Mouse (Mus musculus): ENCODE measurements at regions not wholly inside any gene's neighbourhood (a gene's known extent, or its start where the extent isn't known, plus 50 kb on each side); places are given as distances from the start of the nearest gene placed in this dataset.
A peak's percentile ranks its signal among the peaks of the same experiment; 100 is the strongest.

- Histone ChIP-seq H3K4me3 (replicated peaks; ENCODE audit: low read length) (no peak overlapping the region), H3K36me3 (ENCODE audit: control insufficient read depth, insufficient read depth, low read length) (no peaks in the 10 kb centered on the region), H3K27me3 (ENCODE audit: control insufficient read depth, insufficient read depth, low read length) (no peaks in the 10 kb centered on the region), H3K9ac (ENCODE audit: low read depth, low read length, severe bottlenecking) (no peak overlapping the region), H3K27ac (replicated peaks; ENCODE audit: low read depth, low read length) (no peak overlapping the region), H3K9me3 (ENCODE audit: control insufficient read depth, low read length) (no peaks in the 10 kb centered on the region), H3K4me2 (replicated peaks; ENCODE audit: low read depth, low read length, severe bottlenecking) (no peak overlapping the region), H3K4me1 (ENCODE audit: control insufficient read depth, insufficient read depth, low read length) (0 out of 2 replicates have a peak, but pooled peaks cover 3% of the 10 kb centered on the region)
- peak; percentile 23 for DNase-seq (ENCODE audit: low spot score)
- TF ChIP-seq POLR2A (IDR thresholded peaks at IDR 0.05; ENCODE audit: borderline replicate concordance, extremely low read depth, insufficient read depth, insufficient read length): no peak
- ATAC-seq (ENCODE audit: low FRiP score, low read depth): no peak
These were observed 152.2 kb upstream of the Thbs1 start for GRCm38 (mm10) chr2:117959440-117959839.

- ATAC-seq (ENCODE audit: low FRiP score, low read depth) (no peak), DNase-seq (ENCODE audit: low spot score) (no peak)
- Histone ChIP-seq H3K27ac (replicated peaks; ENCODE audit: low read depth, low read length) (no peak overlapping the region), H3K36me3 (ENCODE audit: control insufficient read depth, insufficient read depth, low read length) (no peaks in the 10 kb centered on the region), H3K4me1 (ENCODE audit: control insufficient read depth, insufficient read depth, low read length) (0 out of 2 replicates have a peak, but pooled peaks cover 3% of the 10 kb centered on the region), H3K4me3 (replicated peaks; ENCODE audit: low read length) (no peak overlapping the region), H3K4me2 (replicated peaks; ENCODE audit: low read depth, low read length, severe bottlenecking) (no peak overlapping the region), H3K27me3 (ENCODE audit: control insufficient read depth, insufficient read depth, low read length) (no peaks in the 10 kb centered on the region), H3K9me3 (ENCODE audit: control insufficient read depth, low read length) (peaks cover 8% of the 10 kb centered on the region; the same call in 1 of the 2 replicates), H3K9ac (ENCODE audit: low read depth, low read length, severe bottlenecking) (no peak overlapping the region)
- 63% methylated on average over 4 of the region's 4 CpGs for WGBS
- TF ChIP-seq POLR2A (IDR thresholded peaks at IDR 0.05; ENCODE audit: borderline replicate concordance, extremely low read depth, insufficient read depth, insufficient read length): no peak
These were observed 149.1 kb upstream of the Thbs1 start for GRCm38 (mm10) chr2:117962531-117962930.

GRCm38 (mm10) chr2:117963526-117963925 is 148.2 kb upstream of the Thbs1 start:
- ATAC-seq (ENCODE audit: low FRiP score, low read depth): no peak
- no peak for TF ChIP-seq POLR2A (IDR thresholded peaks at IDR 0.05; ENCODE audit: borderline replicate concordance, extremely low read depth, insufficient read depth, insufficient read length)
- Histone ChIP-seq H3K27ac (replicated peaks; ENCODE audit: low read depth, low read length) (no peak overlapping the region), H3K9me3 (ENCODE audit: control insufficient read depth, low read length) (peaks cover 8% of the 10 kb centered on the region; the same call in 1 of the 2 replicates), H3K36me3 (ENCODE audit: control insufficient read depth, insufficient read depth, low read length) (no peaks in the 10 kb centered on the region), H3K9ac (ENCODE audit: low read depth, low read length, severe bottlenecking) (no peak overlapping the region), H3K4me3 (replicated peaks; ENCODE audit: low read length) (no peak overlapping the region), H3K4me2 (replicated peaks; ENCODE audit: low read depth, low read length, severe bottlenecking) (no peak overlapping the region), H3K4me1 (ENCODE audit: control insufficient read depth, insufficient read depth, low read length) (0 out of 2 replicates have a peak, but pooled peaks cover 3% of the 10 kb centered on the region), H3K27me3 (ENCODE audit: control insufficient read depth, insufficient read depth, low read length) (no peaks in the 10 kb centered on the region)
- DNase-seq (ENCODE audit: low spot score): no peak
- 78% methylated on average over 2 of the region's 2 CpGs for WGBS

- H3K9ac ChIP-seq (ENCODE audit: low read depth, low read length, severe bottlenecking): no peak overlapping the region
These were observed 145.9 kb upstream of the Thbs1 start for GRCm38 (mm10) chr2:117965758-117966157.

GRCm38 (mm10) chr2:117968731-117969130 is 142.9 kb upstream of the Thbs1 start:
- H3K27me3 ChIP-seq (ENCODE audit: control insufficient read depth, insufficient read depth, low read length): no peaks in the 10 kb centered on the region
- 97% methylated on average over 1 of the region's 1 CpGs for WGBS
- TF ChIP-seq POLR2A (IDR thresholded peaks at IDR 0.05; ENCODE audit: borderline replicate concordance, extremely low read depth, insufficient read depth, insufficient read length): no peak
- H3K9me3 ChIP-seq (ENCODE audit: control insufficient read depth, low read length): peaks cover 8% of the 10 kb centered on the region; the same call in 1 of the 2 replicates
- no peaks in the 10 kb centered on the region for H3K36me3 ChIP-seq (ENCODE audit: control insufficient read depth, insufficient read depth, low read length)
- no peak overlapping the region for H3K9ac ChIP-seq (ENCODE audit: low read depth, low read length, severe bottlenecking)
- ATAC-seq (ENCODE audit: low FRiP score, low read depth) (no peak), DNase-seq (ENCODE audit: low spot score) (no peak)
- H3K4me2 ChIP-seq (replicated peaks; ENCODE audit: low read depth, low read length, severe bottlenecking): no peak overlapping the region
- no peak overlapping the region for H3K4me3 ChIP-seq (replicated peaks; ENCODE audit: low read length)
- no peak overlapping the region for H3K27ac ChIP-seq (replicated peaks; ENCODE audit: low read depth, low read length)
- H3K4me1 ChIP-seq (ENCODE audit: control insufficient read depth, insufficient read depth, low read length): no peaks in the 10 kb centered on the region

More at GRCm38 (mm10) chr2:117965758-117966157, 145.9 kb upstream of the Thbs1 start:
- Histone ChIP-seq H3K36me3 (ENCODE audit: control insufficient read depth, insufficient read depth, low read length) (no peaks in the 10 kb centered on the region), H3K9me3 (ENCODE audit: control insufficient read depth, low read length) (peaks cover 8% of the 10 kb centered on the region; the same call in 1 of the 2 replicates), H3K27me3 (ENCODE audit: control insufficient read depth, insufficient read depth, low read length) (no peaks in the 10 kb centered on the region), H3K27ac (replicated peaks; ENCODE audit: low read depth, low read length) (no peak overlapping the region), H3K4me2 (replicated peaks; ENCODE audit: low read depth, low read length, severe bottlenecking) (no peak overlapping the region), H3K4me3 (replicated peaks; ENCODE audit: low read length) (no peak overlapping the region), H3K4me1 (ENCODE audit: control insufficient read depth, insufficient read depth, low read length) (0 out of 2 replicates have a peak, but pooled peaks cover 3% of the 10 kb centered on the region)
- 87% methylated on average over 4 of the region's 4 CpGs for WGBS
- no peak for TF ChIP-seq POLR2A (IDR thresholded peaks at IDR 0.05; ENCODE audit: borderline replicate concordance, extremely low read depth, insufficient read depth, insufficient read length)
- no peak for DNase-seq (ENCODE audit: low spot score)
- no peak for ATAC-seq (ENCODE audit: low FRiP score, low read depth)

- Histone ChIP-seq H3K4me1 (ENCODE audit: control insufficient read depth, insufficient read depth, low read length) (no peaks in the 10 kb centered on the region), H3K36me3 (ENCODE audit: control insufficient read depth, insufficient read depth, low read length) (no peaks in the 10 kb centered on the region), H3K9ac (ENCODE audit: low read depth, low read length, severe bottlenecking) (no peak overlapping the region), H3K9me3 (ENCODE audit: control insufficient read depth, low read length) (peaks cover 8% of the 10 kb centered on the region; the same call in 1 of the 2 replicates), H3K4me3 (replicated peaks; ENCODE audit: low read length) (no peak overlapping the region), H3K27ac (replicated peaks; ENCODE audit: low read depth, low read length) (no peak overlapping the region), H3K27me3 (ENCODE audit: control insufficient read depth, insufficient read depth, low read length) (no peaks in the 10 kb centered on the region), H3K4me2 (replicated peaks; ENCODE audit: low read depth, low read length, severe bottlenecking) (no peak overlapping the region)
- 93% methylated on average over 5 of the region's 5 CpGs for WGBS
- DNase-seq (ENCODE audit: low spot score) (no peak), ATAC-seq (ENCODE audit: low FRiP score, low read depth) (no peak)
- TF ChIP-seq POLR2A (IDR thresholded peaks at IDR 0.05; ENCODE audit: borderline replicate concordance, extremely low read depth, insufficient read depth, insufficient read length): no peak
These were observed 141.0 kb upstream of the Thbs1 start for GRCm38 (mm10) chr2:117970631-117971030.
